Mouse (Mus musculus) kidney, adult 2 months (tissue): ENCODE measurements around the gene Gramd2. TPM values are rescaled to one million over a fixed set of nuclear protein-coding genes. Genes with fewer than 3 reads are reported as not detected.

Source experiments
- DNase-seq: peaks from one replicate; pipeline ENCODE4 v3.0.0; 2021
- H3K27ac ChIP-seq: fragments of 200-500 bp; 2 replicates; pipeline ENCODE4 v1.5.1; 2012; ENCODE audit warnings: low read depth, low read length, control low read depth, inconsistent platforms; ENCODE audit not compliant: insufficient read depth
- H3K27me3 ChIP-seq: fragments of 200-500 bp; replicated peaks from 2 replicates; pipeline ENCODE4 v1.6.1; 2012; ENCODE audit warnings: mild to moderate bottlenecking, moderate library complexity, low read length, inconsistent platforms; ENCODE audit not compliant: control insufficient read depth, insufficient read depth
- H3K36me3 ChIP-seq: fragments of 200-500 bp; 2 replicates; pipeline ENCODE4 v1.6.1; 2012; ENCODE audit warnings: mild to moderate bottlenecking, moderate library complexity, low read length, inconsistent platforms; ENCODE audit not compliant: control insufficient read depth, insufficient read depth
- H3K4me1 ChIP-seq: fragments of 200-500 bp; 2 replicates; pipeline ENCODE4 v1.6.1; 2011; ENCODE audit warnings: low read length; ENCODE audit not compliant: control insufficient read depth, insufficient read depth
- H3K4me3 ChIP-seq: fragments of 200-500 bp; 2 replicates; pipeline ENCODE4 v1.5.1; 2011; ENCODE audit warnings: mild to moderate bottlenecking, low read depth, low read length, control low read depth; ENCODE audit not compliant: insufficient read depth
- CTCF ChIP-seq: fragments of 200-500 bp; conservative IDR thresholded peaks from 2 replicates; pipeline ENCODE4 v1.5.1; 2011; ENCODE audit warnings: low read depth, mild to moderate bottlenecking, control low read depth, low read length, moderate library complexity, mixed read lengths; ENCODE audit not compliant: insufficient read depth, insufficient read length
- POLR2A ChIP-seq: fragments of 200-500 bp; IDR thresholded peaks from one replicate; pipeline ENCODE4 v1.6.1; 2011; ENCODE audit warnings: low read depth, low read length, control low read depth
- WGBS: fragments of 180-500 bp; shearing (Covaris S2); methylation state at CpG from one replicate; pipeline ENCODE4 v1.1.7; 2018; 5-methylcytosine and 5-hydroxymethylcytosine counted together
- polyA plus RNA-seq: library from polyadenylated mRNA; depleted of rRNA; stranded (reverse); fragments of >200 nt; gene quantifications from 2 replicates; pipeline ENCODE4 v1.2.3, GENCODE M21; 2012

Gene Gramd2
- polyA plus RNA-seq, 1 experiment, result 0.31 TPM

GRCm38 (mm10) chr9:59655958-59656634 is 23.8 kb upstream of the Gramd2 start, which contains the start of gene Pkm:
Gene Pkm (plus strand): TSS chr9:59656368.
- H3K4me3 ChIP-seq, result peak within 1 kb of the TSS; percentile 89
- peaks cover 12% of the 10 kb centered on the region for H3K4me1 ChIP-seq
- TF ChIP-seq POLR2A (peak; percentile 87), CTCF (peak; percentile 31; the same call in 1 of the 2 replicates)
- under 1% methylated on average over 46 of the region's 46 CpGs for WGBS
- peak within 1 kb of the TSS; percentile 94 for H3K27ac ChIP-seq
- no peaks in the 10 kb centered on the region for H3K27me3 ChIP-seq
- peak; percentile 98 for DNase-seq
- no peaks in the 10 kb centered on the region for H3K36me3 ChIP-seq

GRCm38 (mm10) chr9:59656635-59657617 is 23.0 kb upstream of the Gramd2 start:
- H3K4me1 ChIP-seq, result peaks cover 18% of the 10 kb centered on the region
- peak overlapping the region; percentile 94 for H3K27ac ChIP-seq
- H3K36me3 ChIP-seq, result no peaks in the 10 kb centered on the region
- DNase-seq, result peak; percentile 72
- 1% methylated on average over 64 of the region's 65 CpGs for WGBS
- no peaks in the 10 kb centered on the region for H3K27me3 ChIP-seq
- TF ChIP-seq POLR2A (no peak), CTCF (0 out of 2 replicates have a peak, but pooled peaks have one; percentile 16)
- H3K4me3 ChIP-seq, result peak overlapping the region; percentile 89

GRCm38 (mm10) chr9:59658146-59658545 is 21.8 kb upstream of the Gramd2 start:
- WGBS, result 39% methylated on average over 4 of the region's 4 CpGs
- Histone ChIP-seq H3K27me3 (no peaks in the 10 kb centered on the region), H3K27ac (no peak overlapping the region; the same call in 1 of the 2 replicates)

GRCm38 (mm10) chr9:59659036-59660026 is 20.6 kb upstream of the Gramd2 start:
- no peak overlapping the region for H3K4me3 ChIP-seq
- WGBS, result 35% methylated on average over 14 of the region's 14 CpGs
- no peaks in the 10 kb centered on the region for H3K36me3 ChIP-seq
- peaks cover 26% of the 10 kb centered on the region for H3K4me1 ChIP-seq
- TF ChIP-seq CTCF, result peak; percentile 75
- no peak for TF ChIP-seq POLR2A
- no peaks in the 10 kb centered on the region for H3K27me3 ChIP-seq
- DNase-seq, result peak; percentile 81
- H3K27ac ChIP-seq, result no peak overlapping the region

More at GRCm38 (mm10) chr9:59658146-59658545, 21.8 kb upstream of the Gramd2 start:
- Histone ChIP-seq H3K4me3 (no peak overlapping the region), H3K36me3 (no peaks in the 10 kb centered on the region), H3K4me1 (peaks cover 20% of the 10 kb centered on the region)
- no peak for DNase-seq
- no peak for TF ChIP-seq POLR2A
- no peak for TF ChIP-seq CTCF

- Histone ChIP-seq H3K27ac (peak overlapping the region; percentile 36), H3K4me3 (0 out of 2 replicates have a peak overlapping the region, but pooled peaks have one; percentile 6), H3K36me3 (no peaks in the 10 kb centered on the region), H3K4me1 (peaks cover 29% of the 10 kb centered on the region), H3K27me3 (no peaks in the 10 kb centered on the region)
- DNase-seq, result peak; percentile 73
- 42% methylated on average over 10 of the region's 10 CpGs for WGBS
- TF ChIP-seq POLR2A (no peak), CTCF (no peak)
Measured at GRCm38 (mm10) chr9:59660421-59660820, 19.5 kb upstream of the Gramd2 start.

- Histone ChIP-seq H3K27me3 (no peaks in the 10 kb centered on the region), H3K36me3 (no peaks in the 10 kb centered on the region), H3K4me3 (no peak overlapping the region), H3K27ac (peak overlapping the region; percentile 36; the same call in 1 of the 2 replicates), H3K4me1 (peaks cover 29% of the 10 kb centered on the region)
- no peak for DNase-seq
- no peak for TF ChIP-seq POLR2A
- TF ChIP-seq CTCF, result no peak
- WGBS, result 51% methylated on average over 6 of the region's 6 CpGs
Measured at GRCm38 (mm10) chr9:59661298-59661975, 18.5 kb upstream of the Gramd2 start.
